Mouse (Mus musculus) G1E (cell line): Measurements from ENCODE around the gene Gja6. TPM values are rescaled to one million over a fixed set of nuclear protein-coding genes. Genes with fewer than 3 reads are reported as not detected.

ENCODE experiments used
- ATAC-seq: 2 replicates; pipeline ENCODE4 v1.8.0; 2016; ENCODE audit warnings: mild to moderate bottlenecking; ENCODE audit not compliant: insufficient number of reproducible peaks, poor library complexity, low FRiP score, severe bottlenecking; ENCODE audit errors: extremely low read depth
- DNase-seq: peaks from one replicate; pipeline ENCODE4 v3.0.0; 2012; ENCODE audit warnings: low spot score
- H3K27me3 ChIP-seq: 2 replicates; pipeline ENCODE4 v1.6.1; 2012; ENCODE audit warnings: mild to moderate bottlenecking, low read length, inconsistent platforms; ENCODE audit not compliant: insufficient read depth
- H3K36me3 ChIP-seq: replicated peaks from 2 replicates; pipeline ENCODE3; 2012; ENCODE audit warnings: mild to moderate bottlenecking, inconsistent platforms
- H3K4me1 ChIP-seq: 2 replicates; pipeline ENCODE4 v1.6.1; 2012; ENCODE audit warnings: low read depth, low read length, inconsistent platforms, mixed read lengths; ENCODE audit not compliant: insufficient read depth
- H3K4me3 ChIP-seq: 2 replicates; pipeline ENCODE4 v1.5.1; 2012; ENCODE audit warnings: low read depth, mild to moderate bottlenecking, inconsistent platforms, low read length, moderate library complexity, mixed read lengths
- H3K9me3 ChIP-seq: replicated peaks from 2 replicates; pipeline ENCODE4 v1.6.1; 2012; ENCODE audit warnings: inconsistent platforms
- CTCF ChIP-seq: IDR thresholded peaks from 2 replicates; pipeline ENCODE4 v1.5.1; 2012; ENCODE audit warnings: low read depth, low read length, inconsistent platforms, mixed read lengths
- GATA1 ChIP-seq: IDR thresholded peaks from 2 replicates; pipeline ENCODE4 v1.6.1; 2012; ENCODE audit warnings: borderline replicate concordance, low read length, inconsistent platforms, mixed read lengths
- GATA2 ChIP-seq: IDR thresholded peaks from 2 replicates; pipeline ENCODE4 v1.6.1; 2012; ENCODE audit warnings: low read depth, low read length, inconsistent platforms, borderline replicate concordance
- POLR2AphosphoS5 ChIP-seq: IDR thresholded peaks from 2 replicates; pipeline ENCODE4 v1.6.1; 2012; ENCODE audit warnings: low read depth, low read length, inconsistent platforms; ENCODE audit not compliant: insufficient replicate concordance
- TAL1 ChIP-seq: conservative IDR thresholded peaks from 2 replicates; pipeline ENCODE4 v1.6.1; 2012; ENCODE audit warnings: low read depth, low read length, inconsistent platforms, mixed read lengths
- polyA plus RNA-seq: library from polyadenylated mRNA; stranded (reverse); fragments of >175 nt; gene quantifications from 2 replicates; pipeline ENCODE4 v1.2.3, GENCODE M21; 2012
- total RNA-seq, 2 experiments: library from RNA; stranded (forward) in 1 of 2; stranded (reverse) in 1 of 2; fragments of 200-1000 nt in 1 of 2; fragments of >200 nt in 1 of 2; fragmentation: Nextera tagmentation in 1 of 2; gene quantifications; 2 replicates each; pipeline ENCODE4 v1.2.3; 2014 to 2017

The Gja6 gene
- total and polyA plus RNA-seq, 3 experiments, result 0.38 TPM; not detected in 1

DNA sequence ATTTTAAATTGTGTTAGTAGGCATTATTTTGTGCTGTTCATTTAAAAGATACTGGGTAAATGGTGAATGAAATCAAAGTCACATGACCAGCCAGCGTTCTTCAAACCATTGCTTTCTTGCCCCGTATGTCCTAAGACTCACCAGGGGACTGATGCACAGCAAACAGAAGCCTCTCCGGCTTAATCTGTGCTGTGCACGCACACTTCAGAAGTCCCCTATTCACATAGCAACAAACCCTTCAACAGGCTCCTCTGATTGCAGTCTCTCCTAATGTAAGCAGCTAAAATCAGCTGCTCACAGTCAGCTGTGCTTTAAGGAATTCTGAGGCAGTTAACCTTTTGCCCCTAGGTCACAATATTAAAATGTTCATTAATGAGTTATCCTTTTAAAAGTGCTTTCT, 41.8 kb downstream of the Gja6 start:
- ATAC-seq (no peak), DNase-seq (no peak)
- H3K4me1 ChIP-seq, result no peaks in the 10 kb centered on the region
- TF ChIP-seq GATA2 (no peak), CTCF (no peak), POLR2AphosphoS5 (no peak), GATA1 (no peak), TAL1 (no peak)
- no peaks in the 10 kb centered on the region for H3K27me3 ChIP-seq
- H3K4me3 ChIP-seq, result no peak overlapping the region
- no peaks in the 10 kb centered on the region for H3K36me3 ChIP-seq
- H3K9me3 ChIP-seq, result no peaks in the 10 kb centered on the region

DNA sequence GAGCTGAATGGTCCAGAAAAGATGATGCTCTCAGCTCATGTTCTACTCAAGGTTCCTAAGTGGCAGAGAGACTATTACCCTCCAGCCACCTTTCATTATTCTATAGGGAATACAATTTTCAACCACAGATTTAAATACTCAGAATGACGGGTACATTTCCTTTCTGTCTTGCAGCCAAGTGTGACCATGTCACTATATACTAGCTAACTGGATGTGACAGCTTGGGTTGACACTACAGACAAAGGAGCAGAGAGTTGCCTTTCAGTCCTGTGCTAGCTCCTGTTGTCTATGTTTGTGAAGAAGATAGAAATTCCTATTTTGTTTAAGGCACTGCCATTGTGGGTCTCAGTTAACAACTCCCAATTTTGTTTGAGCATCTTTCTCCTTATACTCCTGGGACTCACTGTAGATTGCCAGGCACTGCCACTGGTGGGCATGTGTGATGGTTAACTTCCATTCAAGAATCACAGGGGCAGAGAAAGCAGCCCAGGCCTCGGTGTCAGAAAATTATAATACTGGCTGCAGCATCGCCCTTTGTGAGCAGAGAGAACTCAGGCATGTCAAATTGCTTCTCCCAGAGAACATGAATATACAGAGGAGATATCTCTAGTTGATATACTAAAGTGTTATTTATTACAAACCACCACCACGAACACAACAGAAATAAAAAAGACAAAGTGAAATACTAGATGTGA, 43.0 kb downstream of the Gja6 start:
- DNase-seq, result no peak
- H3K4me1 ChIP-seq, result no peaks in the 10 kb centered on the region
- H3K9me3 ChIP-seq, result no peaks in the 10 kb centered on the region
- no peak for TF ChIP-seq TAL1
- TF ChIP-seq GATA2, result no peak
- TF ChIP-seq GATA1, result no peak
- TF ChIP-seq POLR2AphosphoS5, result no peak
- no peak for TF ChIP-seq CTCF
- H3K36me3 ChIP-seq, result no peaks in the 10 kb centered on the region
- no peaks in the 10 kb centered on the region for H3K27me3 ChIP-seq
- ATAC-seq, result no peak
- H3K4me3 ChIP-seq, result no peak overlapping the region

Other genes with a start within 250 kb of the Gja6 start
- not detected in 2 replicates for gene Ppef1, start 171.3 kb downstream of the Gja6 start, total RNA-seq (2014; fragmentation: Nextera tagmentation)
- not detected in 2 replicates for gene Ppef1, start 171.3 kb downstream of the Gja6 start, total RNA-seq (2017)
- gene Ppef1, start 171.3 kb downstream of the Gja6 start, polyA plus RNA-seq, result not detected in 2 replicates
- gene Rs1, start 139.0 kb downstream of the Gja6 start, total RNA-seq (2014; fragmentation: Nextera tagmentation), result not detected in 2 replicates
- under 0.01 and 0.17 TPM in 2 replicates for gene Rs1, start 139.0 kb downstream of the Gja6 start, total RNA-seq (2017)
- gene Rs1, start 139.0 kb downstream of the Gja6 start, polyA plus RNA-seq, result not detected in 2 replicates
- 1.5 and 2.5 TPM in 2 replicates for gene Cdkl5, start 87.7 kb upstream of the Gja6 start, total RNA-seq (2014; fragmentation: Nextera tagmentation)
- 0.46 and 0.93 TPM in 2 replicates for gene Cdkl5, start 87.7 kb upstream of the Gja6 start, total RNA-seq (2017)
- 0.01 TPM in 2 replicates for gene Cdkl5, start 87.7 kb upstream of the Gja6 start, polyA plus RNA-seq
- gene Scml2, start 210.1 kb upstream of the Gja6 start, total RNA-seq (2014; fragmentation: Nextera tagmentation), result 1.9 and 2.9 TPM in 2 replicates
- 1.2 and 1.6 TPM in 2 replicates for gene Scml2, start 210.1 kb upstream of the Gja6 start, total RNA-seq (2017)
- gene Scml2, start 210.1 kb upstream of the Gja6 start, polyA plus RNA-seq, result 0.57 and 0.68 TPM in 2 replicates